Mouse (Mus musculus): Measurements from ENCODE around the gene Gm10799.

- TF ChIP-seq CTCF (conservative IDR thresholded peaks at IDR 0.05; ENCODE audit: low read length) (no peak), POU5F1 (IDR thresholded peaks at IDR 0.05; ENCODE audit: borderline replicate concordance, low read length) (no peak), NANOG (IDR thresholded peaks at IDR 0.05; ENCODE audit: borderline replicate concordance, low read length) (no peak)
Observed at GRCm38 (mm10) chr2:104029074-104029473, 39.3 kb downstream of the Gm10799 start.

Data from E14TG2a.4 (cell line).